Mouse (Mus musculus) heart, embryonic 14.5 days (tissue): ENCODE measurements around the gene Klhl40. TPM values are rescaled to one million over a fixed set of nuclear protein-coding genes. Genes with fewer than 3 reads are reported as not detected.

Experiments used
- ATAC-seq: fragments of 200-750 bp; cut with Nextera tagmentation; 2 replicates; pipeline ENCODE4 v1.8.0; 2017; ENCODE audit warnings: low read depth, moderate TSS enrichment; ENCODE audit not compliant: insufficient number of reproducible peaks, insufficient read depth, low FRiP score
- H3K27ac ChIP-seq, 2 experiments: fragments of 200-500 bp in 1 of 2; fragments of 300-500 bp in 1 of 2; sonication (generic) in 1 of 2; replicated peaks in 1 of 2; 2 replicates each; pipeline ENCODE4 v1.5.1; 2012 to 2014; ENCODE audit warnings: low read depth in 2 of 2, low read length in 2 of 2, control low read depth in 1 of 2, mild to moderate bottlenecking in 1 of 2, mixed read lengths in 1 of 2; ENCODE audit not compliant: control insufficient read depth in 1 of 2, insufficient read depth in 1 of 2
- H3K27me3 ChIP-seq: fragments of 300-500 bp; sonication (generic); 2 replicates; pipeline ENCODE4 v1.6.1; 2014; ENCODE audit warnings: mild to moderate bottlenecking, low read length, control low read depth; ENCODE audit not compliant: control insufficient read depth, insufficient read depth
- H3K36me3 ChIP-seq: fragments of 300-500 bp; sonication (generic); 2 replicates; pipeline ENCODE4 v1.6.1; 2014; ENCODE audit warnings: mild to moderate bottlenecking, control low read depth, low read length, mixed read lengths; ENCODE audit not compliant: control insufficient read depth, insufficient read depth
- H3K4me1 ChIP-seq, 2 experiments: fragments of 200-500 bp in 1 of 2; fragments of 300-500 bp in 1 of 2; sonication (generic) in 1 of 2; 2 replicates each; pipeline ENCODE4 v1.6.1; 2012 to 2014; ENCODE audit warnings: low read length in 2 of 2, control low read depth in 1 of 2, mixed read lengths in 1 of 2; ENCODE audit not compliant: control insufficient read depth in 2 of 2, insufficient read depth in 2 of 2
- H3K4me2 ChIP-seq: fragments of 300-500 bp; sonication (generic); 2 replicates; pipeline ENCODE4 v1.6.1; 2014; ENCODE audit warnings: mild to moderate bottlenecking, low read length
- H3K4me3 ChIP-seq, 2 experiments: fragments of 200-500 bp in 1 of 2; fragments of 300-500 bp in 1 of 2; sonication (generic) in 1 of 2; 2 replicates each; pipeline ENCODE4 v1.5.1; 2012 to 2014; ENCODE audit warnings: low read length in 2 of 2, mild to moderate bottlenecking in 2 of 2, control low read depth in 1 of 2, low read depth in 1 of 2, moderate library complexity in 1 of 2; ENCODE audit not compliant: control insufficient read depth in 1 of 2, insufficient read depth in 1 of 2
- H3K9ac ChIP-seq: fragments of 300-500 bp; sonication (generic); 2 replicates; pipeline ENCODE4 v1.6.1; 2014; ENCODE audit warnings: mild to moderate bottlenecking, low read length
- H3K9me3 ChIP-seq: fragments of 300-500 bp; sonication (generic); 2 replicates; pipeline ENCODE4 v1.6.1; 2016; ENCODE audit warnings: low read length, control low read depth; ENCODE audit not compliant: control insufficient read depth
- WGBS: fragments of 180-500 bp; shearing (Covaris S2); extraction: QIAGEN DNeasy Blood & Tissue Kit; methylation state at CpG from one replicate; pipeline ENCODE4 v1.1.7; 2014; 5-methylcytosine and 5-hydroxymethylcytosine counted together
- polyA plus RNA-seq: library from polyadenylated mRNA; unstranded; fragments of >200 nt; fragmentation: Nextera tagmentation; extraction: Ambion mirVana; gene quantifications from 2 replicates; pipeline ENCODE4 v1.2.1, GENCODE M21; 2014

Gene Klhl40
- polyA plus RNA-seq, 1 experiment from 2014 or later, result 3.6 TPM

- H3K9me3 ChIP-seq, result no peaks in the 10 kb centered on the region
- 81% methylated on average over 9 of the region's 9 CpGs for WGBS
- ATAC-seq, result no peak
- H3K9ac ChIP-seq, result no peak overlapping the region
- H3K4me3 ChIP-seq, result no peak overlapping the region
- no peaks in the 10 kb centered on the region for H3K27me3 ChIP-seq
- no peak overlapping the region for H3K4me2 ChIP-seq
- H3K36me3 ChIP-seq, result no peaks in the 10 kb centered on the region
- H3K4me1 ChIP-seq, result no peaks in the 10 kb centered on the region; a peak in 1 of 4 replicates
- H3K27ac ChIP-seq, result no peak overlapping the region
Measured at GRCm38 (mm10) chr9:121819073-121819770, 41.8 kb downstream of the Klhl40 start.

- H3K36me3 ChIP-seq, result no peaks in the 10 kb centered on the region
- no peaks in the 10 kb centered on the region for H3K27me3 ChIP-seq
- no peaks in the 10 kb centered on the region for H3K9me3 ChIP-seq
- H3K9ac ChIP-seq, result no peak overlapping the region
- H3K4me2 ChIP-seq, result no peak overlapping the region
- H3K4me1 ChIP-seq, result no peaks in the 10 kb centered on the region; a peak in 1 of 4 replicates
- H3K27ac ChIP-seq, result no peak overlapping the region
- no peak overlapping the region for H3K4me3 ChIP-seq
- ATAC-seq, result no peak
- 46% methylated on average over 7 of the region's 7 CpGs for WGBS
Measured at GRCm38 (mm10) chr9:121819771-121820471, 42.5 kb downstream of the Klhl40 start.

- no peak overlapping the region for H3K27ac ChIP-seq
- H3K9ac ChIP-seq, result no peak overlapping the region
- H3K36me3 ChIP-seq, result no peaks in the 10 kb centered on the region
- H3K4me1 ChIP-seq, result no peaks in the 10 kb centered on the region; a peak in 1 of 4 replicates
- H3K4me2 ChIP-seq, result no peak overlapping the region
- no peak for ATAC-seq
- H3K9me3 ChIP-seq, result no peaks in the 10 kb centered on the region
- no peaks in the 10 kb centered on the region for H3K27me3 ChIP-seq
- 68% methylated on average over 5 of the region's 5 CpGs for WGBS
- H3K4me3 ChIP-seq, result no peak overlapping the region
Measured at GRCm38 (mm10) chr9:121820765-121821164, 43.4 kb downstream of the Klhl40 start.

GRCm38 (mm10) chr9:121822585-121822991 is 45.2 kb downstream of the Klhl40 start:
- H3K27me3 ChIP-seq, result no peaks in the 10 kb centered on the region
- H3K4me1 ChIP-seq, result no peaks in the 10 kb centered on the region; a peak in 1 of 4 replicates
- 68% methylated on average over 6 of the region's 6 CpGs for WGBS
- H3K9me3 ChIP-seq, result no peaks in the 10 kb centered on the region
- H3K4me3 ChIP-seq, result no peak overlapping the region
- H3K36me3 ChIP-seq, result no peaks in the 10 kb centered on the region
- no peak for ATAC-seq
- no peak overlapping the region for H3K4me2 ChIP-seq
- H3K9ac ChIP-seq, result no peak overlapping the region
- no peak overlapping the region for H3K27ac ChIP-seq

- H3K4me2 ChIP-seq, result no peak overlapping the region
- H3K9ac ChIP-seq, result no peak overlapping the region
- H3K9me3 ChIP-seq, result no peaks in the 10 kb centered on the region
- no peak overlapping the region for H3K27ac ChIP-seq
- no peak overlapping the region for H3K4me3 ChIP-seq
- H3K4me1 ChIP-seq, result no peaks in the 10 kb centered on the region; a peak in 1 of 4 replicates
- H3K36me3 ChIP-seq, result no peaks in the 10 kb centered on the region
- 93% methylated on average over 1 of the region's 1 CpGs for WGBS
- no peak for ATAC-seq
- H3K27me3 ChIP-seq, result no peaks in the 10 kb centered on the region
Measured at GRCm38 (mm10) chr9:121823051-121823450, 45.6 kb downstream of the Klhl40 start.

GRCm38 (mm10) chr9:121823991-121824390 is 46.6 kb downstream of the Klhl40 start:
- ATAC-seq, result no peak
- H3K4me2 ChIP-seq, result no peak overlapping the region

GRCm38 (mm10) chr9:121826356-121826755 is 48.9 kb downstream of the Klhl40 start:
- Histone ChIP-seq H3K4me3 (no peak overlapping the region), H3K27ac (no peak overlapping the region), H3K9me3 (no peaks in the 10 kb centered on the region), H3K27me3 (no peaks in the 10 kb centered on the region), H3K4me2 (no peak overlapping the region), H3K9ac (no peak overlapping the region), H3K4me1 (no peaks in the 10 kb centered on the region; a peak in 1 of 4 replicates), H3K36me3 (no peaks in the 10 kb centered on the region)
- no peak for ATAC-seq
- 84% methylated on average over 3 of the region's 3 CpGs for WGBS

More at GRCm38 (mm10) chr9:121823991-121824390, 46.6 kb downstream of the Klhl40 start:
- Histone ChIP-seq H3K27ac (no peak overlapping the region), H3K4me1 (no peaks in the 10 kb centered on the region; a peak in 1 of 4 replicates), H3K9me3 (no peaks in the 10 kb centered on the region), H3K9ac (no peak overlapping the region), H3K36me3 (no peaks in the 10 kb centered on the region), H3K27me3 (no peaks in the 10 kb centered on the region), H3K4me3 (no peak overlapping the region)
- 68% methylated on average over 7 of the region's 7 CpGs for WGBS
